Mouse (Mus musculus) liver (tissue): Measurements from ENCODE around the gene Aimp1.

Source experiments
- DNase-seq: peaks from one replicate; pipeline ENCODE4 v3.0.0-alpha.2; 2020; ENCODE audit warnings: mixed read lengths

Gene Aimp1

GRCm38 (mm10) chr3:132684231-132684928, at the start of gene Aimp1:
Aimp1 (minus strand) TSS chr3:132684370.
- DNase-seq, result no peak

- DNase-seq, result no peak
These were observed 40.2 kb upstream of the Aimp1 start for GRCm38 (mm10) chr3:132724326-132724725.

- DNase-seq, result no peak
These were observed 33.1 kb upstream of the Aimp1 start for GRCm38 (mm10) chr3:132717316-132717715.

GRCm38 (mm10) chr3:132713913-132714312, 29.7 kb upstream of the Aimp1 start:
- no peak for DNase-seq

- peak; percentile 7 for DNase-seq
These were observed 22.8 kb upstream of the Aimp1 start for GRCm38 (mm10) chr3:132706977-132707376.

- no peak for DNase-seq
These were observed 20.0 kb upstream of the Aimp1 start for GRCm38 (mm10) chr3:132704216-132704615.

- no peak for DNase-seq
These were observed 17.2 kb upstream of the Aimp1 start for GRCm38 (mm10) chr3:132701368-132701767.

- peak; percentile 92 for DNase-seq
These were observed 531 bp downstream of the Aimp1 start, which contains the start of gene Tbck for GRCm38 (mm10) chr3:132683447-132684230. Tbck (plus strand) TSS chr3:132684144.

GRCm38 (mm10) chr3:132677494-132677893, 6.7 kb downstream of the Aimp1 start:
- DNase-seq, result no peak

GRCm38 (mm10) chr3:132655955-132656354, 28.2 kb downstream of the Aimp1 start:
- DNase-seq, result no peak

GRCm38 (mm10) chr3:132653959-132654358, 30.2 kb downstream of the Aimp1 start:
- no peak for DNase-seq

- no peak for DNase-seq
These were observed 32.4 kb downstream of the Aimp1 start for GRCm38 (mm10) chr3:132651776-132652175.

- no peak for DNase-seq
These were observed 34.0 kb downstream of the Aimp1 start for GRCm38 (mm10) chr3:132650191-132650590.

- no peak for DNase-seq
These were observed 34.8 kb downstream of the Aimp1 start for GRCm38 (mm10) chr3:132649368-132649767.

GRCm38 (mm10) chr3:132646814-132647213, 37.4 kb downstream of the Aimp1 start:
- no peak for DNase-seq

GRCm38 (mm10) chr3:132644071-132644470, 40.1 kb downstream of the Aimp1 start:
- no peak for DNase-seq

- DNase-seq, result no peak
These were observed 47.1 kb downstream of the Aimp1 start for GRCm38 (mm10) chr3:132637080-132637479.

- DNase-seq, result no peak
These were observed 50.9 kb downstream of the Aimp1 start for GRCm38 (mm10) chr3:132633261-132633660.

- no peak for DNase-seq
These were observed 54.5 kb downstream of the Aimp1 start, which contains the start of gene Gimd1 for GRCm38 (mm10) chr3:132629601-132630239. Gimd1 (plus strand) TSS chr3:132629820.

GRCm38 (mm10) chr3:132628741-132629140, 55.4 kb downstream of the Aimp1 start:
- peak; percentile 14 for DNase-seq
